Mouse (Mus musculus): Measurements from ENCODE around the gene Slc25a3. TPM values are rescaled to one million over a fixed set of nuclear protein-coding genes. Genes with fewer than 3 reads are reported as not detected.
A peak's percentile ranks its signal among the peaks of the same experiment; 100 is the strongest.

Gene Slc25a3
- polyA plus RNA-seq (2021) = 919 TPM

GRCm38 (mm10) chr10:91123828-91124822 lies at the start of gene Slc25a3:
Slc25a3 (minus strand) TSS chr10:91124059.
- TF ChIP-seq CTCF (IDR thresholded peaks at IDR 0.05) = no peak
- no peaks in the 10 kb centered on the region for H3K27me3 ChIP-seq
- POLR2A ChIA-PET = interaction anchor here (0.6 to 0.9 kb wide), 4 partner anchors 10 to 382 kb away, joined by 3 to 4 read pairs (median 3); no protein-coding TSS in a partner anchor
- DNase-seq (ENCODE audit: low read depth, low spot score) = peak; percentile 92
- ATAC-seq = peak; percentile 93
- CTCF ChIA-PET = interaction anchor here (1.1 to 2.2 kb wide), 2 partner anchors 12 to 33 kb away, joined by 4 to 5 read pairs; no protein-coding TSS in a partner anchor
- in situ Hi-C loops (cut with MboI; ENCODE audit: low pct_unique_long_range_greater_than_20kb) = no loop called here

- no peaks in the 10 kb centered on the region for H3K27me3 ChIP-seq
- TF ChIP-seq CTCF (IDR thresholded peaks at IDR 0.05) = no peak
- DNase-seq (ENCODE audit: low read depth, low spot score) = no peak
- CTCF ChIA-PET = interaction anchor here (1.0 to 1.2 kb wide), 3 partner anchors 10 to 69 kb away, joined by 3 read pairs; no protein-coding TSS in a partner anchor
- no peak for ATAC-seq
- POLR2A ChIA-PET = interaction anchor here (1.2 to 1.8 kb wide), 3 partner anchors 8 to 14 kb away, joined by 7 to 12 read pairs (median 11); partner anchors contain the start of gene Tmpo
- in situ Hi-C loops (cut with MboI; ENCODE audit: low pct_unique_long_range_greater_than_20kb) = no loop called here
These were observed 48.7 kb upstream of the Slc25a3 start for GRCm38 (mm10) chr10:91172329-91173100.

GRCm38 (mm10) chr10:91171455-91172328 lies 47.8 kb upstream of the Slc25a3 start:
- no peaks in the 10 kb centered on the region for H3K27me3 ChIP-seq
- ATAC-seq (peak; percentile 65), DNase-seq (ENCODE audit: low read depth, low spot score) (no peak)
- CTCF ChIA-PET = interaction anchor here (1.0 to 2.9 kb wide), 4 partner anchors 11 to 70 kb away, joined by 3 to 11 read pairs (median 4); no protein-coding TSS in a partner anchor
- in situ Hi-C loops (cut with MboI; ENCODE audit: low pct_unique_long_range_greater_than_20kb) = no loop called here
- POLR2A ChIA-PET = interaction anchor here (0.8 to 1.8 kb wide), 5 partner anchors 9 to 18 kb away, joined by 3 to 12 read pairs (median 7); partner anchors contain the start of gene Tmpo
- TF ChIP-seq CTCF (IDR thresholded peaks at IDR 0.05) = no peak

- no peak for TF ChIP-seq CTCF (IDR thresholded peaks at IDR 0.05)
- ChIA-PET POLR2A (interaction anchor here (0.8 to 1.8 kb wide), 5 partner anchors 10 to 19 kb away, joined by 3 to 12 read pairs (median 7); partner anchors contain the start of gene Tmpo), CTCF (interaction anchor here (1.2 to 2.9 kb wide), 3 partner anchors 11 to 29 kb away, joined by 3 to 11 read pairs (median 5); no protein-coding TSS in a partner anchor)
- no peaks in the 10 kb centered on the region for H3K27me3 ChIP-seq
- DNase-seq (ENCODE audit: low read depth, low spot score) (no peak), ATAC-seq (peak; percentile 7)
- in situ Hi-C loops (cut with MboI; ENCODE audit: low pct_unique_long_range_greater_than_20kb) = no loop called here
These were observed 47.2 kb upstream of the Slc25a3 start for GRCm38 (mm10) chr10:91171041-91171440.

- ChIA-PET POLR2A (interaction anchor here (1.4 to 2.6 kb wide), 3 partner anchors 12 to 14 kb away, joined by 5 to 13 read pairs (median 7); no protein-coding TSS in a partner anchor), CTCF (interaction anchor here (0.7 to 2.9 kb wide), 7 partner anchors 10 to 66 kb away, joined by 3 to 11 read pairs (median 5); no protein-coding TSS in a partner anchor)
- peak; percentile 89 for TF ChIP-seq CTCF (IDR thresholded peaks at IDR 0.05)
- DNase-seq (ENCODE audit: low read depth, low spot score) = no peak
- peak; percentile 40 for ATAC-seq
- no peaks in the 10 kb centered on the region for H3K27me3 ChIP-seq
- in situ Hi-C loops (cut with MboI; ENCODE audit: low pct_unique_long_range_greater_than_20kb) = no loop called here
These were observed 46.5 kb upstream of the Slc25a3 start for GRCm38 (mm10) chr10:91170143-91170941.

DNA sequence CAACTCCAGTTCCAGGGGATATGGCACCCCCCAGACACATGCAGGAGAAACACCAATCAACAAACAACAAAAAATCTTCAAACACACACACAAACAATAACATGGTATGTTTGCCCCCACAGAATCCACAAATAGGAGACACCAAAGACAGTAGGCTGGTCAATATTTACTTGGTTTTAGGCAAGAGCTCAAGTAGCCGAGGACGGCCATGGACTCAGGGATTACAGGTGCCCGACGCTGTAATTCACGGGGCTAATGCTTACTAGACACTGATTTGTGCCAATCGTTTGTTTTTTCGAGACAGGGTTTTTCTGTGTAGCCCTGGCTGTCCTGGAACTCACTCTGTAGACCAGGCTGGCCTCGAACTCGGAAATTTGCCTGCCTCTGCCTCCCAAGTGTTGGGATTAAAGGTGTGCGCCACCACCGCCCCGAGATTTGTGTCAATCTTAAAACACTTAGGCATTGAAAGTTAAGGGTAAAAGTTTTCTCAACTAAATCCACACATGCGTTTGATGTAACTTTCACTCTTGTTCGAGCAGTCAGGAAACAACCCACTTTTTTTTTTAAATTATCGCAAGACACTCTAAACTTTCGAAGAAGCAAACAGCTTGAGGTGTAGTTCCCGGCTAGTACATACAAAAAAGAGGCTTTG lies 45.7 kb upstream of the Slc25a3 start:
- ATAC-seq (no peak), DNase-seq (ENCODE audit: low read depth, low spot score) (no peak)
- in situ Hi-C loops (cut with MboI; ENCODE audit: low pct_unique_long_range_greater_than_20kb) = no loop called here
- TF ChIP-seq CTCF (IDR thresholded peaks at IDR 0.05) = no peak
- H3K27me3 ChIP-seq = no peaks in the 10 kb centered on the region
- ChIA-PET POLR2A (interaction anchor here (1.5 to 2.6 kb wide), 2 partner anchors 13 to 30 kb away, joined by 3 to 13 read pairs; no protein-coding TSS in a partner anchor), CTCF (interaction anchor here (0.7 to 2.9 kb wide), 7 partner anchors 11 to 67 kb away, joined by 3 to 11 read pairs (median 5); no protein-coding TSS in a partner anchor)

DNA sequence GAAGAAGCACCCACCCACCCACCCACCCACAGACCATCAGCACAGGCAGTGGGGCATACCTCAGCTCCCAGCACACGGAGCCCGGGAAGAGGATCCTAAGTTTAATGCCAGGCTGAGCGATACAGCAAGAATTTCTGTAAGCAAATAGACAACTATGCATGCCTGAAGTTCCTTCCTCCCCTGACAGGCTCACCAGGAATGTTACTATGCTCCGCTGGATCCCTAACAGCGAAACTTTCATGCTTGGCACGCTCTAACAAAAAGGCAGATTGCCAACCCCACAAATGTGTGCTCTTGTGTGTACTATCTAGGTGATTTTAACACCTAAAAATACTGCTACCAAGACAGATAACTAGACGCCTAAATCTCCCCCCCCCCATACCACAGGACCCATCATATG lies 43.5 kb upstream of the Slc25a3 start:
- POLR2A ChIA-PET = no interaction called here
- DNase-seq (ENCODE audit: low read depth, low spot score) (no peak), ATAC-seq (peak; percentile 77)
- CTCF ChIA-PET = interaction anchor here (1.0 to 5.5 kb wide), 14 partner anchors 9 to 107 kb away, joined by 3 to 80 read pairs (median 4); partner anchors contain the start of gene Tmpo
- in situ Hi-C loops (cut with MboI; ENCODE audit: low pct_unique_long_range_greater_than_20kb) = no loop called here
- no peaks in the 10 kb centered on the region for H3K27me3 ChIP-seq
- no peak for TF ChIP-seq CTCF (IDR thresholded peaks at IDR 0.05)

GRCm38 (mm10) chr10:91166890-91167289 lies 43.0 kb upstream of the Slc25a3 start:
- TF ChIP-seq CTCF (IDR thresholded peaks at IDR 0.05) = peak; percentile 80
- ATAC-seq = peak; percentile 45
- in situ Hi-C loops (cut with MboI; ENCODE audit: low pct_unique_long_range_greater_than_20kb) = no loop called here
- H3K27me3 ChIP-seq = no peaks in the 10 kb centered on the region
- ChIA-PET POLR2A (no interaction called here), CTCF (interaction anchor here (0.6 to 5.5 kb wide), 13 partner anchors 9 to 83 kb away, joined by 3 to 80 read pairs (median 4); partner anchors contain the start of gene Tmpo)
- DNase-seq (ENCODE audit: low read depth, low spot score) = no peak

Measured in Patski (cell line).